Mouse (Mus musculus) heart, postnatal 25 days (tissue): ENCODE results near the gene Wasl. TPM values are rescaled to one million over a fixed set of nuclear protein-coding genes. Genes with fewer than 3 reads are reported as not detected.

Source experiments
- DNase-seq: peaks from one replicate; pipeline ENCODE4 v3.0.0; 2022; ENCODE audit warnings: low spot score
- intact Hi-C: fragments of 180-260 bp; cut with DNase I; formaldehyde crosslinking; loops from one replicate; pipeline ENCODE4 v1.15.1; 2025
- total RNA-seq, 2 experiments: library from RNA; stranded (reverse); gene quantifications; 2 replicates each; pipeline ENCODE4 v1.2.3; 2021

Wasl gene
- total RNA-seq, 2 experiments from 2014 or later, result 25.5 to 35.8 TPM

GRCm38 (mm10) chr6:24571126-24571525 is 93.7 kb downstream of the Wasl start:
- DNase-seq, result no peak
- intact Hi-C loops, result no loop called here

DNA sequence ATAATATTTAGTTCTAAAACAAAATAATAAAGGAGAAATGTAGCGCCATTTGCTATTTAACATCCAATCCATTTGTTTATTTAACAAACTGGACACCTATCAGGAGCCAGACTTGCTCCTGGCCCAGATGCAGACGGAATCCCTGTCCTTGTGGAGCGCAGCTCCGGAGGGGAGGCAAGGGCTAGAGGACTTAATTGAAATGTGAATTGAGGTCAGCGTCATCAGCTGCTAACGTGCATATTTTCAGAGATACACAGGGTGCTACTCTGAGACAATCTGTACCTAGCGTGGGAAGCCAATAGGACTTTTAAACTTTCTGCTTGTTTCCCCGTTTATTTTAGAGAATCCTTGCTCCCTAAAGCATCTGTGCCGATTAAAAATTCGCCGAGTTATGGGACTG is 94.5 kb downstream of the Wasl start:
- DNase-seq, result no peak
- intact Hi-C loops, result no loop called here

GRCm38 (mm10) chr6:24569711-24570110 is 95.1 kb downstream of the Wasl start:
- DNase-seq, result no peak
- intact Hi-C loops, result loop anchor here (1.0 to 5.0 kb wide), 3 partner anchors 41 to 153 kb away; partner anchors contain the start of genes Asb15 and Ndufa5

- no peak for DNase-seq
- intact Hi-C loops, result loop anchor here (1.0 to 5.0 kb wide), 3 partner anchors 40 to 153 kb away; partner anchors contain the start of genes Asb15 and Ndufa5
Observed at GRCm38 (mm10) chr6:24568963-24569362, 95.8 kb downstream of the Wasl start.

DNA sequence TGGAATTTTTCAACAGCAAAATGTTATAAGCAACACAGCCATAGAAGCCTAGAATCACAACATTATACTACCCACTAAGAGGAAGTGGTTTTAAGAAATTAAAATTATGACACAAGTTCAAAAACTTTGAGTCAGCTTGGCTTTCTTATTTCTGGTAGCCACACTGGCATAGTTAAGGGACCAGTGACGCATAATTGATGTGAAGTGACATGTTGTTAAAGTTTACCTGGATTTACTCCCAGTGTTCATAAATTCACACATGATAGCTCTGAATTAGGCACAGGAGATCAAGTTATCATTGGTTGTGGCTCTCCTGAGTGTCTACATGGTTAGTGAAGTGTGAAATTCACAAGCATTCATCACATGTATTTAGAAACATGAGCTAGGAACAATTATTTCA is 99.9 kb downstream of the Wasl start:
- no peak for DNase-seq
- intact Hi-C loops, result loop anchor here (5.0 kb wide), 1 partner anchor 157 kb away; no protein-coding TSS in a partner anchor

DNA sequence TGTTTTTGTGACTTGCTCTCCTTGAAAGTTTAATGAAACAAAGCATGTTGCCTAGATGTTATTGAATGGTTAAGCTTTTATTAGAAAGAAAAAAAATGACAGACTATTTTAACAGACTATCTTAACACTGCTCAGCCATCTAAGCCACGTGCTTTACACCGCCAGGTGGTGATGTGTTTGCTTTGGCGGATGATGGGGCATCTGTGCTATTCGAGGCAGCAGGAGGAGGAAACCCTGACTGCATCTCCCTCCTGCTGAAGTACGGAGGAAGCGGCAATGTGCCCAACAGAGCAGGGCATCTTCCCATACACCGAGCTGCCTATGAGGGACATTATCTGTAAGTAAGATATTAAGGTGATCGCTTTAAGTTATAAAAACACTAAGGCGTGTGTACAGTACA is 100.7 kb downstream of the Wasl start:
- intact Hi-C loops, result no loop called here
- DNase-seq, result no peak

Other genes with a start within 250 kb of the Wasl start
- under 1 TPM; 0.28 to 0.29 TPM for gene Iqub, start 149.9 kb downstream of the Wasl start, total RNA-seq
- 1,000 to 10,000 TPM; 1,436 to 1,506 TPM for gene Ndufa5, start 137.0 kb downstream of the Wasl start, total RNA-seq
- 10 to 100 TPM; 48.5 to 62.0 TPM for gene Asb15, start 136.9 kb downstream of the Wasl start, total RNA-seq
- 100 to 1,000 TPM; 681 to 701 TPM for gene Lmod2, start 67.2 kb downstream of the Wasl start, total RNA-seq
- not detected for gene Hyal6, start 68.2 kb upstream of the Wasl start, total RNA-seq
- not detected for gene Hyal4, start 83.3 kb upstream of the Wasl start, total RNA-seq
- gene Spam1, start 126.2 kb upstream of the Wasl start, total RNA-seq, result not detected
- not detected for gene Hyal5, start 193.0 kb upstream of the Wasl start, total RNA-seq